Mouse (Mus musculus) duodenum, adult 2 months (tissue): ENCODE data around the gene Zfp281. TPM values are rescaled to one million over a fixed set of nuclear protein-coding genes. Genes with fewer than 3 reads are reported as not detected.

Experiments used
- polyA plus RNA-seq: library from polyadenylated mRNA; depleted of rRNA; stranded (reverse); fragments of >200 nt; gene quantifications from 2 replicates; pipeline ENCODE4 v1.2.3, GENCODE M21; 2012; ENCODE audit warnings: low replicate concordance; rRNA removed

Zfp281 gene
- 0.43 and 0.54 TPM in 2 replicates for polyA plus RNA-seq

GRCm38 (mm10) chr1:136624146-136625018, at the start of gene Zfp281:
Zfp281 (plus strand) TSS chr1:136624901.

Other genes starting within 250 kb of the Zfp281 start
- gene Ddx59, start 209.6 kb upstream of the Zfp281 start, polyA plus RNA-seq, result 0.13 and 0.30 TPM in 2 replicates
- 0.09 and 0.22 TPM in 2 replicates for gene Kif14, start 158.6 kb upstream of the Zfp281 start, polyA plus RNA-seq